Mouse (Mus musculus) T-helper 17 cell (primary cell): ENCODE measurements around the gene Angptl8.
"Not testable (repeated sequence)": the region's sequence is repeated elsewhere in the genome, so short reads cannot be mapped to it uniquely, and the experiment has no call there.

Experiments used
- in situ Hi-C, 2 experiments: fragments of 300-600 bp; cut with MboI, MseI; formaldehyde crosslinking; loops; 1 replicate in 1 of 2; 2 replicates in 1 of 2; pipeline ENCODE4 v1.15.1; 2025; ENCODE audit warnings: high pct_unique_total_duplicates in 2 of 2

The Angptl8 gene

DNA sequence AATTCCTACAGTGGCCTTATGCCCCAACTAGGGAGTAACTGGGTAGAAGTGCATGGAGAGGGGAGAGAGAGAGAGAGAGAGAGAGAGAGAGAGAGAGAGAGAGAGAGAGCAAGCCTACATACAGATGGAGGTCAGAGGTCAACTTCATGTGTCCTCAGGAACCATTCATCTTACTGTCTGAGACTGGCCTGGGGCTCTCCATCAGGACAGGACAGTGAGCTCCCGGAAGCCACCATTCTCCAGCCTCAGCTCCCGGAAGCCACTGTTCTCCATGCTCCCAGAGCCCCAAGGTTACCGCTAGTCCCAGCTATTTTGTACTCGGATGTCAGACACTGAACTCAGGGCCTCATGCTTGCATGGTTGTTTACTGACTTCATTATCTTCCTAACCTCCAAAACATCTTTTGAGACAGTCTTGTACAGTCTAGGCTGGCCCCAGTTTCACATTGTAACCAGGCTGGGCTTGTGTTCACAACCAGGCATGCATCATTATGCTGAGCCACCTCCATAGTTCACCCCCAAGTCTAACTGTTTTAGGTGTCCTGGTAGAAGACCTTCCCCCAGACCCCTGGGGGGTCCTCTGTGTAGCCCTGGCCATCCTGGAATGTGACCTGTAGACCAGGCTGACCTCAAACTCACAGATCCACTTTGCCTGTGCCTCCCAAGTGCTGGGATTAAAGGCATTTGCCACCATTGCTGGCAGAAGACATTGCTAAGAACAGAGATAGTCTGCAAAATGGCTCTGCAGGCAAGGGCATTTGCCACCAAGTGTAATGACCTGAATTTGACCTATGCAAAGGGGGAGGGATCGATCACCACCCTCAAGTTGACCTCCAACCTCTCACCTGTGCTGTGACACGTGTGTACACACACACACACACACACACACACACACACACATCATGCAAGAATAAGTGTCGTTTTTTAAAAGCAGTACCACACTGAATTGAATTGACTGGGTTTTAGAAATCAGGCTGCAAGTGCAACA lies 14.7 kb downstream of the Angptl8 start:
- in situ Hi-C loops, result loop anchor here (5.0 kb wide), 2 partner anchors 67 to 307 kb away; partner anchors contain the start of genes Pigyl (in 1 of the 2) and Rab3d (in 1 of the 2)

DNA sequence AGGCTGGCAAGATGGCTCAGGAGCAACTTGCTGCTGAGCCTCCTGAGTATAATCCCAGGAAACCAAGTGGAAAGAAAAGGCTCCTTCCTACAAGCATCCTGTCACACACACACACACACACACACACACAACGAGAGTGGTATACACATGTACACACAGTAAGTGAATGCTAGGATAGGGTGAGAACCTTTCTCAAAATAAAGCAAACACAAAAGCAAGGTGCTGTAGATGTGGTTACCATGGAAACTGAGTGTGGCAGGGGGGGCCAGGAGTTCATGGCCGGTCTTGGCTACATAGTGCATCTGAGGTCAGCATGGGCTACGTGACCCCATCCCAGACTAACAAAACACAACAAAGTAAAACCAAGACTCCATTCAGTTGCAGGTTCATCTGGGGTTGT lies 15.8 kb downstream of the Angptl8 start:
- in situ Hi-C loops, result loop anchor here (5.0 kb wide), 2 partner anchors 66 to 306 kb away; partner anchors contain the start of genes Pigyl (in 1 of the 2) and Rab3d (in 1 of the 2)

DNA sequence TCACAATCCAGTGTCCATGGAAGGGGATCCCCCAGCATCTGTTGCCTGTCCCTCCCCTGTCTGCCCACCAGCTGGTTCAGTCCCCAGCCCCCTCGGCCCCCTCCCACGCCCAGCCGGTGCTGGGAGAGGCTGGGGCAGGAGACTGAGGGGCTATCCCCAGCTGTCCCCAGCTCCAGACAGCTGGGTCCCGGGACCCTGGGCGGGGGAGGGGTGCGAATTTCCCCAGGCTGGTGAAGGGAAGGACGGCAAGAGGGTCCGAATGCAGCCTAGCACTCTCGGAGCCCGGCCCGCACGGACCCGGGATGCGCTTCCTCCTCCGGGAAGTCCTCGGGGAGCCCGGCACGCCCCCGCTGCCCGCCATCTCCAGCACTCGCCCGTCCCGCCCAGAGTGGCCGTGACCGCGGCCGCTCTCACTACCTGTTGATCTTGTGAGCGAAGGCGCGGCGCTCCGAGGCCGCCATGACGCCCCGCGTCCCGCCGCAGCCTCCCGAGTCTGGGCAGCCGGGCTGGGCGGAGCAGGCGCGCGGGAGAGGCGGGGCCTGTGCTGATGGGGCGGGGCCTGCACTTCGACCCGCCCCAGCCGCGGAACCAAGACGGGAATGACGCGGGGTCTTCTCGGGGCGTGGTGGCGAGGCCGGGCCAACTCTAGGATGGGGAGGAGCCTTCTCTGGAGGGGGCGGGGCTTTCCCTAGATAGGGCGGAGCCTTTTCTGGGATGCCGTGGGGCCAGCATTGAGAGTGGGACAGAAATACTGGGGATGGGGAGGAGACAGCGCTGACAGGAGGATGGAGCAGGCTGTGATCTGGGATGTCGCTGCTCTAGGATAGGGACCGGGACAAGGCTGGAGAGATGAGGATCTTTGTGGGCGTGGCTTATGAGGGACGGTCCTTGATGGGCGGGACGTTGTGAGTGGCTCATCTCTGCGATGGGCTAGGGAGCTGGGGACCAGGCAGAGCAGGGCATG lies 17.1 kb downstream of the Angptl8 start, which contains the start of gene Dock6:
Gene Dock6 (minus strand): TSS at position 508 of the 964 bp plus-strand sequence.
- in situ Hi-C loops, result loop anchor here (5.0 kb wide), 2 partner anchors 65 to 305 kb away; partner anchors contain the start of genes Pigyl (in 1 of the 2) and Rab3d (in 1 of the 2)

DNA sequence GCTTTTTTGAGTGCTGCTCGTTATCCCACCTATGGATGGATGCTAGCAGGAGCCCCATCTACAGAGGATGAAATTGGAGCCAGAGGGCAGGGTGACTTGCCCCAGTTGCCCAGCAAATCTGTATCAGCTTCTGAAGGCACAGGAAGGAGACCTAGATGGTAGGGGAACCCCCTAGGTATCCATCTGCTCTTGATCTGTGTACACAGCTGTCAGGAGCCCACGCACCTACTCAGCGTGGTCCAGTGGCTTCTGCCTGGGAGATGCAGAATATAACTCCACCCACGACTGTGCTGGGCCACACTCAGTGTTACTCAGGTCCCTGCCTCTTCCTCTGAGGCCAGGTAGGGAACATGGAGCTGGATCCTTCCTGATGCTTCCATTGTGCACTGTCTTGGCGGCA lies 18.7 kb downstream of the Angptl8 start:
- in situ Hi-C loops, result loop anchor here (5.0 kb wide), 2 partner anchors 63 to 303 kb away; partner anchors contain the start of genes Pigyl (in 1 of the 2) and Rab3d (in 1 of the 2)

DNA sequence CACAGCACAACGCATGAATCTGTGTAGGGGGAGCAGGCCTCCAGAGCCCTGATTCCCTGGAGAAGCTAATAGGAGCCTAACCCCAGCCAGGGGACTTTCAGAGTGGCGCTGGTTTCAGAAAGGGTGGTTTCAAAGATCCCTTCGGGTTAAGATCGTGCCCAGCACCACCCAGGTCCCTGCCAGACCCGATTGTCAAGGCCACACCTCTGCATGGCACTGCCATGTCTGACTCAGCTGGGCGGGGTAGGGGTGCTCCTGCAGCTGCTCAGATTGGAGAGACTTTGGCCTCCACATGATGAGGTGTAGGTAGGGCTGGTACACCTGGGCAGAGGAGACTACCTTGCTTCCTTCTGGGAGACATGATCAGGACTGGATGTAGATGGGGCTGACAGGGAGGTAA lies 19.6 kb downstream of the Angptl8 start:
- in situ Hi-C loops, result loop anchor here (5.0 kb wide), 3 partner anchors 52 to 302 kb away; partner anchors contain the start of genes Pigyl (in 1 of the 2) and Rab3d (in 1 of the 2)

DNA sequence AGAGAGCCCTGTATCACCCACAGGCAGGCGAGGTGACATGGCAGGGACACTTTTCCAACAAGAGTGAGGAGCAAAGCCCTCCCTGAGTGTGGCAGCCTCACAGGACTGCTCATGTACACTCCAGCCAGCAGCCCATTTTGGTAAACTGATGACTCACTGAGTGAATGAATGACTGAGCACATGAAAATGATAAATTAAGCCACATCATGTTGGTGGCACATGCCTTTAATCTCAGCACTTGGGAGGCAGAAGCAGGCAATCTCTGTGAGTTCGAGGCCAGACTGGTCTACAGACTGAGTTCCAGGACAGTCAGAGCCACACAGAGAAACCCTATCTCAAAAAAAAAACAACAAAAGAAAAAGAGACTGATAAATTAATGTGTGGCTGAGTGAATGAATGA lies 22.2 kb downstream of the Angptl8 start:
- in situ Hi-C loops, result loop anchor here in 1 of 2 experiments (5.0 kb wide), 1 partner anchor 50 kb away; no protein-coding TSS in a partner anchor

DNA sequence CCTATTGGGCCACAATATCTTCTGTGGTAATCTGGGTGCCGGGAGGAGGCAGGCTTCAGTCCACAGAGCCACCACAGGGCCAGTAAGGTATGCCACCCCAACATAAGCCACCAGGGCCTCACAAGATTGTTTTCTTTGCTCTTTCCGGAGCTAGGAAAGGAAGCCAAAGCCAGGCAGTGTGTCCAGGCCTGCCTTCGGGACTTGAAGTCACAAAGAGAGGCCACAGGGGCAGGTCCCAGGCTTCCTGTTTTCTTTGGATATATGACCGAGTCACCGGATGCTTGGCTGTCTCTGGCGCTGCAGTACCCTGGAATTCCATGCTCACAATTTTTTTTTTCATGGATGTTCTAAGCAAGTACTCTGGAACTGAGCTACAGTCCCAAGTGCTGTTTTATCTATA lies 22.8 kb downstream of the Angptl8 start:
- in situ Hi-C loops, result loop anchor here in 1 of 2 experiments (5.0 kb wide), 1 partner anchor 49 kb away; no protein-coding TSS in a partner anchor

DNA sequence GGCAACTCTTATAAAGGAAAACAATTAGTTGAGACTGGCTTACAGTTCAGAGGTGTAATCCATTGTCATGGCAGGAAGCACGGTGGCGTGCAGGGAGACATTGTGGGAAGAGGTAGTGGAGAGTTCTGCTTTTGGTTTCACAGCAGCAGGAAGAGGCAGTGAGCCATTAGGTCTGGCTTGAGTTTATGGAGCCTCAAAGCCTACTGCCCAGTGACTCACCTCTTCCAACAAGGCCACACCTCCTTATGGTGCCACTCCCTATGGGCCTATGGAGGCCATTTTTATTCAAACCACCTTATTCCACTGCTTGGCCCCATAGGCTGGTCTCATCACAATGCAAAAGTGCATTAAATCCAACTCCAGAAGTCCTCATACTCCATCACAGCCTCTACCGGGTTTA lies 24.3 kb downstream of the Angptl8 start:
- in situ Hi-C loops, result loop anchor here in 1 of 2 experiments (5.0 kb wide), 1 partner anchor 48 kb away; no protein-coding TSS in a partner anchor

DNA sequence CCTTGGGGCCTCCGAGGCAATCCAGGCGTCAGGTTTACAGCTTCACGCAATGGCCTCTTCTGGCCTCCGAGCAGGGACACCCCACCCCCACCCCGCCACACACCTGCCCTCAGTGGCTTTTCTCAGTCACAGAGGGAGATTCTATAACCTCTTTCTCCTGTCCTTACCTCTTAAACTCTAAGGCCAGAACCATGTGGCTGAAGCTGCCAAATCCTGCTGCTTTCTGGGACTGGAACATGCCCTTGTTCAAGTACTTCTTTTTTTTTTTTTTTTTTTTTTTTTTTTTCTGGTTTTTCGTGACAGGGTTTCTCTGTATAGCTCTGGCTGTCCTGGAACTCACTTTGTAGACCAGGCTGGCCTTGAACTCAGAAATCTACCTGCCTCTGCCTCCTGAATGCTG lies 25.0 kb downstream of the Angptl8 start:
- in situ Hi-C loops, result not testable (repeated sequence)

DNA sequence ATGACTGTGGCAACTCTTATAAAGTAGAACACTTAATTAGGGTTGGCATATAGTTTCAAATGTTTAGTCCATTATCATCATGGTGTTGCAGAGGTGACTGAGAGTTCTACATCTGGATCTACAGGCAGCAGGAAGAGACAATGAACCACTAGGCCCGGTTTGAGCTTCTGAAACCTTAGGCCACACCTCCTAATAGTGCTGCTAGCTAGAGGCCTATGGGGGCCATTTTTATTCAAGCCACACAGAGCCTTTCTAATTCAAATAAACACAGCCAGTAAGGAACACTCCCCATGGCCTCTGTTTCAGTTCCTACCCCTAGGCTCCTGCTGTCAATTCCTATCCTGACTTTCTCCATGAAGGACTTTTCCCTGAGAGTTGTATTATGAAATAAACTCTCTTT lies 26.9 kb downstream of the Angptl8 start:
- in situ Hi-C loops, result no loop called here

DNA sequence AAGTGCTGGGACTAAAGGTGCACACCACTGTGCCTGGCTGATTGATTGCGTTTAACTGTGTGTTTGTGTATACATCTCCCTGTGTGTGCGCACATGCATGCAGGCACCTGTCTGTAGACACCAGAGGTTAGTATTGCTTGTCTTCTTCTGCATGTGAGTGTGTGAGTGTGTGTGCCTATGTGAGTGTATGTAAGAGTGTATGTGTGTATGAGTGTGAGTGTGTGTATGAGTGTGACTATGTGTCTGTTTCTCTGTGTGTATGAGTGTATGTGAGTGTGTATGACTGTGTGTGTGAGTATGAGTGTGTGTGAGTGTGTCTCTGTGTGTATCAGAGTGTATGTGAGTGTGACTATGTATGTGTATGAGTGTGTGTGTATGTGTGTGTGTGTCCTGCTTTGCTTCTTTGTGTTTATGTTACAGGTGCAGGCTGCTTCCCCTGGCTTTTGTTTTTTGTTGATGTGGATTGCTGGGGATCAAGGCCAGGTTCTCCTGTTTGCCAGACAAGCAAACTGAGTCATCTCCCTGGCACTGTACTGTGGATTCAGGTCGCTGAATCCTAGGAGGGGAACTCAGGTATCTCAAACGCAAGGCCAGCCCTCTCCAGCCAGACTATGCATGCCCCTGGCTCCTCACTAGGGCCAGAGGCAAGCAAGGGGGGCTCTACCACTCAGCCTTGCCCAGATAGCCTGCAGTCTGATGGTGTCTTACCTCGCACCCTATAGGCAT lies 30.5 kb downstream of the Angptl8 start:
- in situ Hi-C loops, result no loop called here

DNA sequence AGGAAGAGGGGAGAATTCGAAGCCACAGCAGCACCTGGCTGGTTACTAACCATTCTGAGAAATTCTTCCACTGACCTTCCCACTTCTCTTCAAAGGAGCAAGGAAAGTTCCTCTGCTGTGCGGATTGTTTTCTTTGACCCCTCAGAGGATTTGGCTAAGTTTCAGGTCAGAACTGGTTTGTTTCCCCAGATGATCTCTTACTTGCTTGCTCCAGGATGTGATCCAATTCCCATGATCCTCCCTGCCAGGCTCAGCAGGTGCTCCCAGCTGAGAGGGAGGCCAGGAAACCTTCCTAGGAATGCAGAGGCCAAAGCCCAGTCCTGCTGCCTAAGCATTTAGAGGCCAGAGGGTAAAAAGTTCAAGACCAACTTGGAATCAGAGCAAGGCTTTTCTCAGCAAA lies 31.3 kb downstream of the Angptl8 start:
- in situ Hi-C loops, result no loop called here

DNA sequence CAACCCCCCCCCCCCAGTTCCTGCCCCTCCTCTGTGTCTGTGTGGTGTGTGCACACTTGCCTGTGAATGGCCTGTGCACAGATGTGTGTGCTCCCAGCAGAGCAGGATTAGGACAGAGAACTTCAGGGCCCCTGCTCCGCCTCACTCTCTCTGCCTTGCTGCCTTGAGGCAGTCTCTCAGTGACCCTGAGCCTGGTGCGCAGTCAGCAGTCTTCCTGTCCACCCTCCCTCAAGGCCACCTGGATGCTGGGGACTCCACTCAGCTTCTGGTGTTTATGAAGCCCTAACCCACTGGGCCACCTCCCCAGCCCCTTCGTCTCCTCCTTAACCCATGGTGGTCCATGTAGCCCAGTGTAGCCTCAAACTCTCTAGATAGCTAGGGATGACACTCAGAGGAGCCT lies 32.4 kb downstream of the Angptl8 start:
- in situ Hi-C loops, result no loop called here

DNA sequence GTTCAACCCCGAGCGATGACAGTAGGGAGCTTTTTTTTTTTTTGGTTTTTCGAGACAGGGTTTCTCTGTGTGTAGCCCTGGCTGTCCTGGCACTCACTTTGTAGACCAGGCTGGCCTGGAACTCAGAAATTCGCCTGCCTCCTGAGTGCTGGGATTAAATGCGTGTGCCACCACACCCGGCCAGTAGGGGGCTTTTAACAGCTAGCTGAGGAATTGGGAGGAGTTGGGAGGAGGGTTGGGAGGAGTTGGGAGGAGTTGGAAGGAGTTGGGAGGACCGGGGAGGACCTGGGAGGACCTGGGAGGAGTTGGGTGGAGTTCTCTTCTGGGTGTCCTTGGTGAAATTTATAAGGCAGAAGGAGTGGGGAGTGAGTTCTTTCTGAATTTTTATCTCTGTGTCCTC lies 34.0 kb downstream of the Angptl8 start:
- in situ Hi-C loops, result not testable (repeated sequence)

DNA sequence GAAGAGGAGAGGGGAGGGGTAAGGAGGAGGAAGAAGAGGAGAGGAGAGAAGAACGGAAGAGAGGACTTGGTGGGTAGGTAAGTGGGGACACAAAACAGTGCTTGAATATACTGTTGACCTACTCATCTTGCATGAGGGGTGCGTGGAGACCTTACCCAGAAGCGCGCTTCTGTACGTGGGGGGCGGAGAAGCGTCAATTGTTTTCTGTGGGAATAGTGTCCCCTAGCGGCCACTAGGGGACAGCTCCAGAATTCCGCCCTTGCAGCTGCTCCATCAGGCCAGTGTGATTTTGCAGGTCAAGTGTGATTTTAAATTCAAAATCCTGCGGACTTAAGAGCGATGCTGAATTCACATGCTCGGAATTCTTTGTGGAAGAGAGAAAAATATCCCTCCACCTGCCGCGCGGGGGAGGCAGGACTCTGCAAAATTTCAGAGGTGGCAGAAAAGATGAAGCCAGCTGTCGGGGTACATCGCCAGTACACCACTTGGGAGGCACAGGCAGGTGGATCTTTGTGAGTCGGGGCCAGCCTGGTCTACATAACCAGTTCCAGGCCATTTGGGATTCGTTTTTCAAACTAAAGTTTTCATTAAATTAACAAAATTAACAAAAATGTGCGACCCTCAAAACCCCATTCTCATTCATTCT lies 35.7 kb downstream of the Angptl8 start:
- in situ Hi-C loops, result no loop called here

DNA sequence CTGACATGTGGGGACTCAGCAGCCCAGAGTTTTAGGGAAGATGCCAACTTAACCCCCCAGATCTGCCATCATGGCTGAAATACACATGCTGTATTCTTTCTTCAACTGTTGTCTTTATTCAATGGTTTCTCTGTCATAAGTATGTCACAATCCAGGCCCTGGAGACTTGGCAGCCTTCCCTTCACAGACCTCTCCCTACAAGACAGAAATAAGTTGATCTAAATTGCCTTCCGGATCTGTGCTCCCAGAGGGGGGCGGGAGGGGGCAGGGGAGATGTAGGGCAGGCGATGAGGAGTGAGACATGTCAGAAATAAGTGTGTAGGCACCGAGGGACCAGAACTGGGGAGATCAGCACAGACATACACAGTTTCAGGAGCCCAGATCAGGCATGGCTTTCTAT lies 36.9 kb downstream of the Angptl8 start:
- in situ Hi-C loops, result no loop called here

DNA sequence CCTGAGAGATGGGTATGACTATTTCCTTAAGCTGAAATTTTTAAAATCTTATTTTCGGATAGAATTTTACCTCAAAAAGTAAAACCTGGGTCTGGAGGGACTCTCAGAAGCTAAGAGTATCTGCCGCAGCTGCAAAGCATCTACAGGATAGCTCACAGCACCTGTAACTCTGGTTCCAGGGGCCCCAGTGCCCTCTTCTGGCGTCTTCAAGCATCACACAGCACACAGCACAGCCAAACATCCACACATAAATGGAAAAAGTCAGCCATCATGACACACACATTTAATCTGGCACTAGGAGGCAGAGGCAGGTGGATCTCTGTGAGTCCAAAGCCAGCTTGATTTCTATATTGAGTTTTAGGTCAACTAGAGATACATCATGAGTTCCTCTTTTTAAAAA lies 41.3 kb downstream of the Angptl8 start:
- in situ Hi-C loops, result no loop called here
